Mouse (Mus musculus) urinary bladder, adult 18-20 months (tissue): ENCODE data around the gene Spice1.

Experiments
- DNase-seq, 2 experiments: peaks; one replicate each; pipeline ENCODE4 v3.0.0; 2022; ENCODE audit warnings: low spot score in 2 of 2, mixed read lengths in 2 of 2

Gene Spice1

DNA sequence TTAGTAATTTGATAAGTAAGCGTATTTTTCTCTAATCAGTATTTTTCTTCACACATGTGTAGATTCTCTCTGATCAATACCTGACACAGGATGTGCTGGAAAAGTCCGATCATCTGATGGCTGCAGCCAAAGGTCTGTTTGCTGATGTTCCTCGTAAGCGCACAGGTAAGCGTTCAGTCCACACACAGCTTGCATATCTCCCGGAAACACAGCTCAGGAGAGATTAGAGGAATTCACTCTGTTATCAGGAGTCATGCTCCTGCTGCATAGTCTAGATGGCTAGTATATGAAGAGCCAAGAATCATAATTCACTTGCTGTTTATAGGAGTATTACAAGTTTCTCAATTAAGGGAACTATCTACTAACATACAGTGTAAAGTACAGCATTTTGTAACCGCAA lies 18.6 kb downstream of the Spice1 start:
- DNase-seq = no peak

GRCm38 (mm10) chr16:44375459-44375858 lies 28.5 kb downstream of the Spice1 start:
- DNase-seq = no peak

DNA sequence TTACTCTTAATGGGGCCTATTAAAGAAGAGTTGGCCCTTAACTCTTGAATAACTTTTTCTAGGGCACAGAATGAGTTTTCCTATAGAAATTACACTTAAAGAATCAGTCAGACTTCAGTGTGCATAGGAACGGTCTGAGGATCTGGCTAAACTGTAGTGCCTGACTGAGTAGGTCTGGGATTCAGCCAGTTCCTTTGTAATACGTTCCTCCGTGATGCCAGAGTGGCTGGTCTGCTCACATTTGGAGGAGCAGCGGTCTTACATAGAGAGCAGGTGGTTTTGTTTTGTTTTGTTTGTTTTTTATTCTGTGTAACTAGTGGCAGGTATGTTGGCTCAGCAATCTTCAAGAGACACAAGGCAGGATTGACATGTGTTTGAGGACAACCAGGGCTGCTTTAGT lies 33.1 kb downstream of the Spice1 start:
- DNase-seq = no peak

GRCm38 (mm10) chr16:44381578-44381977 lies 34.7 kb downstream of the Spice1 start:
- DNase-seq = no peak

GRCm38 (mm10) chr16:44383549-44383948 lies 36.6 kb downstream of the Spice1 start:
- DNase-seq = no peak

DNA sequence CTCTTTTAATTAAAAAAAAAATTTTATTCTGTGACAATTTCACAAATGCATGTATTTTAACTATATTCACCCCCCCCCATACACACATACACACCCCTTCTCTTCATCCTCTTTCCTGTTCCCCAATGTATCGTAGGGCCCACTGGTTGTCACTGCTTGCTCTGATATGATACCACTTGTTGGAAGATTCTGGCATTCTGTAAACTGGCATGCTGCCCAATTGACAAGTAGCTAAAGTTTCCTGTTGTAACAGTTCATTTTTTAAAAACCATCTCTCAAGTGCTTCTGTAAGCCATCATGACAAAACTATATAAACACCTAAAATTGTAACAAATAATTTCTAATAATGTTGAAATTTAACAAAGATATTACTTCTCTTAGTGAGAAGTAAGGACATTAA lies 37.3 kb downstream of the Spice1 start:
- no peak for DNase-seq

DNA sequence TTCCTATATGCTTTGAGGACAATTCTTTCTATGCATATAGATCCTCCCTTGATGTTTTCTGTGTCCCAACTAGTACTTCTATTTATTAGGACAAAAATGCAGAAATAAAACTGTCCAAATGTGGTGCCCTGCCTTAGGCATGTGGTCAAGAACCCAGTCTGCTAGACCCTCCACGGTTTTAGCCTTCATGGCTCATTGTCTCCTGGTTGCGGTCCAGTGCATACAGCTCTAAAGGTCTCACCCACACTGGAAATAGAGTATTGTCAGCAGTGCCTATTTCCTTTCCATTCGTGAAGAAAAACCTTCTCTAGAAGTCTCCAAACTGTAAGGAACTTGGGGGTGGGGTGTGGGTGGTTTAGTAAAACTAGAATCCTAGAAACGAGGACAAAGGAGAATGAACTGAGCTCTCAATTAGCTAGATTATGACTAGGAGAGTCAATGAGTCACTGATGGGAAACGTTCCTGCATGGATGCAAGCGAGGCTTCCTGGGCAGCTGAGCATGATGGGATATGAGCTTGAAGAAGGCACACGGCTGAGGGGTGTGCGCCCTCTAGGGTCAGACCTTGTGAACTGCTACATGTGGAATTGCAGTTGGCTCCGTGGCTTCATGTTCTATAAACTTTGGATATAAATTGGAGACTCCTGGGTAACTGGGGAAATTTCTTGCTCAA lies 45.1 kb downstream of the Spice1 start:
- peak in 1 of 2 experiments; percentile 35 for DNase-seq

DNA sequence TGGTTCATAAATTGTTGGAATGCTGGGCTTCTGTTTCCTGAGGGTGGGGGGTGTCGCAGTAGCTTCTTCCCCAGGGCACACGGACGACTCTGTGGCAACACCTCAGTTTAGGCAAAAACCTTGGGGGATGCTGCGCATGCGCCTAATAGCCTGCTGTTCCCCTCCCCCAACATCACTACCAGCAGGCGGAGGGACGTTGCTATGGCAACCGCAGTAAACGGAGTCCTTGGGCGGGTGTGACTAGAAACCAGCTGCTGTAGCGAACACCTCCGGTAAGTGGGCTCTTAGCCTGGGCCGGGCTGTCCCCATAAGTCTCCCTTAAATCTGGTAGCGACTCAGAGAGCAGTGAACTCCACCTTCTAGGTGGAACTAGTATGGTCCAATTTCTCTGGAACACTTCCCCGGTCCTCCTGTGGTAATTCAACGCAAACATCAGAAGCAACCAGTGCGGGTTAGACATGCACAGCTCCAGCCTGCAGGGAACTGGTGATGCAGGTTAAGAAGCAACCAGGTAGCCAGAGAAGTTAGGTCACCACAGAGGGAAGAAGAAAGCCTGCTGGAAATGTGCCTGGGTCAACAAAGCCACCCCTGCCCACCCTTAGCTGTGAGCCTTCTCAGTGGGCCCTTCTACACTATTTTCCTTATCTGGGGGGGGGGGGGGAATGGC lies 47.8 kb downstream of the Spice1 start, which contains the start of gene Cfap44:
TSS of gene Cfap44 (plus strand) at position 220 of the 667 bp plus-strand sequence.
- DNase-seq = peak in 1 of 2 experiments; percentile 21

- no peak for DNase-seq
Measured at GRCm38 (mm10) chr16:44404933-44405332, 58.0 kb downstream of the Spice1 start.

GRCm38 (mm10) chr16:44407211-44407610 lies 60.3 kb downstream of the Spice1 start:
- DNase-seq = no peak

- no peak for DNase-seq
Measured at GRCm38 (mm10) chr16:44408290-44408689, 61.4 kb downstream of the Spice1 start.

- no peak for DNase-seq
Measured at GRCm38 (mm10) chr16:44410176-44410575, 63.3 kb downstream of the Spice1 start.

GRCm38 (mm10) chr16:44417596-44417995 lies 70.7 kb downstream of the Spice1 start:
- DNase-seq = no peak

DNA sequence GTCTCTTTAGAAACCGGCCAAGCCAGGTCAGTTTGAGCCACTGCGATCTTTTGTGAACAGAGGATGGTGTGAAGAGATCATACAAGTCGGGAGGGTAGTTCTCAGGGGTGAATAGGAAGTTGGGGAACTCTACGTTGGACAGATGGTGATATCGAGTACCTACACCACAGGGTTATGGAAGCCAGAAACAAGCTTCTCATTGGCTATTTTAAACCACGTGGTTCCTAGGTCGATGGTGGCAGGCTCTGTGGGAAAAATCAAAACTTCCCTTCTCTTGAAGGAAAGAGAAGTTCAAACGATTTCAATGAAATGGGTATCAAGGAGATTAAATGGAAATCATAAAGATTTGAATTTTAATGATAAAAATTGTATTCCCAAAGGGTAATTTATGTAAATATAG lies 74.8 kb downstream of the Spice1 start:
- no peak for DNase-seq

DNA sequence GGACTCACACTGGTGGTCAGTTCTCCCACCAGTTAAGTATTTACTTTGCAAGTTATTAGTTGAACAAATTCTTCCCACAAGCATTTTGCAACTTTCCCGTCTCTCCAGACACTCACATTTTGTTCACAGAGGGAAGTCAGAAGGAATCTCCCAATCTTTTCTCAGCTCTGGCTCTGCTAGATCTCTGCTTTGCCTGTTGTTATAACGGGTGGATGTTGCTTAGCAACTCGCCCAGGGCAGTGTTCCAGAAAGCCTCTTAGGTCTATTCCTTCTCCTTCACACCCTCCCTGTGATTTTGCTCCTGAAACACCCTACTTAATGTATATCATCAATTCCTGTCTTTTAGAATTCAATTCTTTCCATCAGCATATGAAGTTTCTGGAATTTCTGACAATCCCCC lies 76.6 kb downstream of the Spice1 start:
- no peak for DNase-seq

DNA sequence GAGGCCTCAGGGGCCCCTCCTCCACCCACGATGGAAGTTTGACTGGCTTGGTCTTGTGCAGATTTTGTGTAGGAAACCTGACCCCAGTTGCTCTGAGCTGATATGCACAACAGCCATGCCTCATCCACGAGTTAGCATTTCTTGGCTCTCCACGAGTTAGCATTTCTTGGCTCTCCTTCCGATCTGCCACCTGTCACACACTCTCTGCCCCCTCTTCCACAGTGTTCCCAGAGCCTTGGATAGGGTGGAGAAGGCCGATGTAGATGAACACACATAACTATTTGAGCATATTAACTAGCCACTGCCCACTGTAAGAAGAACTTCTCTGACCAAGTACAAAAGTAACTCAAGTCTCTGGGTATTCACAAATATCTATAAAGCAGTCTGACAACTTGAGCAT lies 81.5 kb downstream of the Spice1 start:
- DNase-seq = no peak

DNA sequence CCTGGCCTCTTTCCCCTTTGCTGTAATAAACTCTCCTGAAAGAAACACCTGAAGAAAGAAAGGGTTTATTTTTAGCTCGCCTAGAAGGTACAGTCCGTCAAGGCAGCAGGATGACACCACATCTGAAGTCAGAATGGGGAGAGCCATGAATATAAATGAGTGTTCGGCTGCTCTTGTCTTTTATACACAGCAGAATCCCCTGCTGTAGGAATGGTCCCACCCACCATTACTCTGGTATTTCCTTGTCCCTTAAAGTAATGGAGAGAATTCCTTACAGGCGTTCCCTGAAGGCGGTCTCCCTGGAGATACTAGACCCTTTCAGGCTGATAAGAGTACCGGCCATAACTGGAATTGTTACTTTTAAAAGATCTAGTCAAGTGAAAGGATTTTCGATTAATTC lies 83.1 kb downstream of the Spice1 start:
- DNase-seq = no peak

DNA sequence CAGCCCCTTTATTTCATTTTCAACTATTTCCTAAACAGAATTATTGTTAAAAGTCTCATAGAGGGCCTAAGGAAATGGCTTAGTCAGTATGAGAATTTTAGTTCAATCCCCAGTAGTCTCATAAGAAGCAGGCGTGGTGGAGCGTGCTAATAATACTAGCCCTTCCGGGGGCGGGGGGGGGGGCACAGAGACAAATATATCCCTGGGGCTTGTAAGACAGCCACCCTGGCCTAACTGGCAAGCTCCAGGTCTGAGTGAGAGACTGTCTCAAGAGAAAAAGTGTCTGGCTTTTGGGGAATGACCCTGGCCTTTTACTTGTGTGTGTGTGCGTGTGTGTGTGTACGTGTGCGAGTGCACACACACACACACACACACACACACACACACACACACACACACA lies 88.0 kb downstream of the Spice1 start:
- DNase-seq = no peak

- DNase-seq = no peak
Measured at GRCm38 (mm10) chr16:44435481-44435880, 88.6 kb downstream of the Spice1 start.
